Mouse (Mus musculus) midbrain, postnatal 0 days (tissue): Measurements from ENCODE around the gene Grhl3. TPM values are rescaled to one million over a fixed set of nuclear protein-coding genes. Genes with fewer than 3 reads are reported as not detected.
A peak's percentile ranks its signal among the peaks of the same experiment; 100 is the strongest.

ENCODE experiments used
- ATAC-seq: fragments of 200-750 bp; cut with Nextera tagmentation; 2 replicates; pipeline ENCODE4 v1.8.0; 2017; ENCODE audit warnings: moderate number of reproducible peaks, mild to moderate bottlenecking, moderate TSS enrichment, moderate library complexity; ENCODE audit not compliant: low FRiP score
- DNase-seq: peaks from one replicate; pipeline ENCODE4 v3.0.0-alpha.2; 2015; ENCODE audit warnings: low spot score
- H3K27ac ChIP-seq: fragments of 300-500 bp; sonication (generic); 2 replicates; pipeline ENCODE4 v1.5.1; 2014; ENCODE audit warnings: low read depth, mild to moderate bottlenecking, low read length, mixed read lengths
- H3K27me3 ChIP-seq: fragments of 300-500 bp; sonication (generic); 2 replicates; pipeline ENCODE4 v1.6.1; 2014; ENCODE audit warnings: low read length, control low read depth, mixed read lengths; ENCODE audit not compliant: insufficient read depth
- H3K36me3 ChIP-seq: fragments of 300-500 bp; sonication (generic); 2 replicates; pipeline ENCODE4 v1.6.1; 2014; ENCODE audit warnings: low read length, control low read depth, mixed read lengths; ENCODE audit not compliant: insufficient read depth
- H3K4me1 ChIP-seq: fragments of 300-500 bp; sonication (generic); 2 replicates; pipeline ENCODE4 v1.6.1; 2014; ENCODE audit warnings: mild to moderate bottlenecking, control low read depth, antibody characterized with exemption, low read length, mixed read lengths; ENCODE audit not compliant: insufficient read depth
- H3K4me2 ChIP-seq: fragments of 300-500 bp; sonication (generic); 2 replicates; pipeline ENCODE4 v1.6.1; 2014; ENCODE audit warnings: low read depth, mild to moderate bottlenecking, low read length, mixed read lengths; ENCODE audit not compliant: poor library complexity, severe bottlenecking
- H3K4me3 ChIP-seq: fragments of 300-500 bp; sonication (generic); 2 replicates; pipeline ENCODE4 v1.5.1; 2014; ENCODE audit warnings: low read depth, mild to moderate bottlenecking, low read length, moderate library complexity
- H3K9ac ChIP-seq: fragments of 300-500 bp; sonication (generic); replicated peaks from 2 replicates; pipeline ENCODE4 v1.6.1; 2014; ENCODE audit warnings: mild to moderate bottlenecking, low read length, moderate library complexity, mixed read lengths; ENCODE audit not compliant: poor library complexity, severe bottlenecking
- H3K9me3 ChIP-seq: fragments of 300-500 bp; sonication (generic); 2 replicates; pipeline ENCODE4 v1.6.1; 2016; ENCODE audit warnings: low read length, control low read depth
- CTCF ChIP-seq: IDR thresholded peaks from 2 replicates; pipeline ENCODE4 v1.5.1; 2016; ENCODE audit warnings: antibody characterized with exemption, mild to moderate bottlenecking
- WGBS: fragments of 180-500 bp; shearing (Covaris S2); extraction: QIAGEN DNeasy Blood & Tissue Kit; methylation state at CpG from one replicate; pipeline ENCODE4 v1.1.7; 2014; 5-methylcytosine and 5-hydroxymethylcytosine counted together
- polyA plus RNA-seq: library from polyadenylated mRNA; unstranded; fragments of >200 nt; fragmentation: Nextera tagmentation; extraction: Ambion mirVana; gene quantifications from 2 replicates; pipeline ENCODE4 v1.2.1, GENCODE M21; 2015
- total RNA-seq: library from RNA; depleted of rRNA; stranded (reverse); fragments of >200 nt; gene quantifications from 2 replicates; pipeline ENCODE4 v1.2.3, GENCODE M21; 2014

Grhl3 gene
- total and polyA plus RNA-seq, 2 experiments from 2014 or later = 1.5 to 2.7 TPM

GRCm38 (mm10) chr4:135579695-135580094, 6.3 kb upstream of the Grhl3 start:
- 58% methylated on average over 6 of the region's 6 CpGs for WGBS
- no peak overlapping the region for H3K9ac ChIP-seq
- H3K27ac ChIP-seq = no peak overlapping the region
- no peaks in the 10 kb centered on the region for H3K4me1 ChIP-seq
- TF ChIP-seq CTCF = no peak
- H3K36me3 ChIP-seq = no peaks in the 10 kb centered on the region
- H3K4me3 ChIP-seq = no peak overlapping the region
- no peaks in the 10 kb centered on the region for H3K27me3 ChIP-seq
- H3K4me2 ChIP-seq = no peak overlapping the region
- DNase-seq (no peak), ATAC-seq (no peak)
- no peaks in the 10 kb centered on the region for H3K9me3 ChIP-seq

- Histone ChIP-seq H3K27ac (no peak overlapping the region), H3K4me3 (no peak overlapping the region), H3K4me1 (no peaks in the 10 kb centered on the region), H3K27me3 (0 out of 2 replicates have a peak, but pooled peaks cover 2% of the 10 kb centered on the region), H3K9me3 (no peaks in the 10 kb centered on the region), H3K36me3 (no peaks in the 10 kb centered on the region), H3K4me2 (no peak overlapping the region), H3K9ac (no peak overlapping the region)
- no peak for TF ChIP-seq CTCF
- DNase-seq (no peak), ATAC-seq (no peak)
- WGBS = 92% methylated on average over 5 of the region's 5 CpGs
Measured at GRCm38 (mm10) chr4:135578490-135578889, 5.1 kb upstream of the Grhl3 start.

- 68% methylated on average over 15 of the region's 15 CpGs for WGBS
- DNase-seq = no peak
- H3K4me3 ChIP-seq = no peak overlapping the region
- H3K9ac ChIP-seq = no peak overlapping the region
- H3K9me3 ChIP-seq = no peaks in the 10 kb centered on the region
- no peaks in the 10 kb centered on the region for H3K4me1 ChIP-seq
- H3K36me3 ChIP-seq = no peaks in the 10 kb centered on the region
- H3K4me2 ChIP-seq = no peak overlapping the region
- H3K27me3 ChIP-seq = peaks cover 8% of the 10 kb centered on the region; the same call in 1 of the 2 replicates
- no peak for ATAC-seq
- H3K27ac ChIP-seq = no peak overlapping the region
- TF ChIP-seq CTCF = 0 out of 2 replicates have a peak, but pooled peaks have one; percentile 13
Measured at GRCm38 (mm10) chr4:135575365-135576140, 2.1 kb upstream of the Grhl3 start.

GRCm38 (mm10) chr4:135572276-135572675, 1.2 kb downstream of the Grhl3 start:
- DNase-seq (no peak), ATAC-seq (no peak)
- Histone ChIP-seq H3K27me3 (peaks cover 10% of the 10 kb centered on the region; the same call in 1 of the 2 replicates), H3K27ac (no peak overlapping the region), H3K36me3 (no peaks in the 10 kb centered on the region), H3K4me1 (peaks cover 3% of the 10 kb centered on the region; the same call in 1 of the 2 replicates), H3K4me3 (no peak overlapping the region), H3K9ac (no peak overlapping the region), H3K4me2 (no peak overlapping the region), H3K9me3 (no peaks in the 10 kb centered on the region)
- TF ChIP-seq CTCF = no peak
- 48% methylated on average over 8 of the region's 8 CpGs for WGBS

- no peak for TF ChIP-seq CTCF
- no peaks in the 10 kb centered on the region for H3K9me3 ChIP-seq
- ATAC-seq = no peak
- WGBS = 67% methylated on average over 6 of the region's 6 CpGs
- no peak overlapping the region for H3K4me2 ChIP-seq
- H3K36me3 ChIP-seq = no peaks in the 10 kb centered on the region
- no peak for DNase-seq
- no peak overlapping the region for H3K27ac ChIP-seq
- H3K4me3 ChIP-seq = no peak overlapping the region
- H3K27me3 ChIP-seq = peaks cover 10% of the 10 kb centered on the region; the same call in 1 of the 2 replicates
- H3K4me1 ChIP-seq = peaks cover 3% of the 10 kb centered on the region; the same call in 1 of the 2 replicates
- H3K9ac ChIP-seq = no peak overlapping the region
Measured at GRCm38 (mm10) chr4:135571037-135571550, 2.3 kb downstream of the Grhl3 start.
